Mouse (Mus musculus) heart, embryonic 16.5 days (tissue): ENCODE measurements around the gene Pawr. TPM values are rescaled to one million over a fixed set of nuclear protein-coding genes. Genes with fewer than 3 reads are reported as not detected.

ENCODE experiments used
- ATAC-seq: fragments of 200-750 bp; cut with Nextera tagmentation; replicated peaks from 2 replicates; pipeline ENCODE4 v1.8.0; 2017; ENCODE audit warnings: moderate number of reproducible peaks; ENCODE audit not compliant: insufficient read depth, low FRiP score; ENCODE audit errors: extremely low read depth
- H3K27ac ChIP-seq: fragments of 300-500 bp; sonication (generic); 2 replicates; pipeline ENCODE4 v1.5.1; 2014; ENCODE audit warnings: mild to moderate bottlenecking, low read length, control low read depth, moderate library complexity
- H3K27me3 ChIP-seq: fragments of 300-500 bp; sonication (generic); 2 replicates; pipeline ENCODE4 v1.6.1; 2014; ENCODE audit warnings: low read length, mixed read lengths; ENCODE audit not compliant: control insufficient read depth, insufficient read depth
- H3K36me3 ChIP-seq: fragments of 300-500 bp; sonication (generic); 2 replicates; pipeline ENCODE4 v1.6.1; 2014; ENCODE audit not compliant: control insufficient read depth, insufficient read depth
- H3K4me1 ChIP-seq: fragments of 300-500 bp; sonication (generic); 2 replicates; pipeline ENCODE4 v1.6.1; 2014; ENCODE audit warnings: low read length, mixed read lengths; ENCODE audit not compliant: control insufficient read depth, insufficient read depth
- H3K4me2 ChIP-seq: fragments of 300-500 bp; sonication (generic); 2 replicates; pipeline ENCODE4 v1.6.1; 2014; ENCODE audit warnings: low read depth, mild to moderate bottlenecking, control low read depth, low read length
- H3K4me3 ChIP-seq: fragments of 300-500 bp; sonication (generic); 2 replicates; pipeline ENCODE4 v1.5.1; 2014; ENCODE audit warnings: mild to moderate bottlenecking, control low read depth, low read length
- H3K9ac ChIP-seq: fragments of 300-500 bp; sonication (generic); 2 replicates; pipeline ENCODE4 v1.6.1; 2014; ENCODE audit warnings: low read length, control low read depth
- H3K9me3 ChIP-seq: fragments of 300-500 bp; sonication (generic); replicated peaks from 2 replicates; pipeline ENCODE4 v1.6.1; 2016; ENCODE audit warnings: low read length; ENCODE audit not compliant: control insufficient read depth
- WGBS: fragments of 180-500 bp; shearing (Covaris S2); extraction: QIAGEN DNeasy Blood & Tissue Kit; methylation state at CpG from one replicate; pipeline ENCODE4 v1.1.7; 2014; 5-methylcytosine and 5-hydroxymethylcytosine counted together
- polyA plus RNA-seq: library from polyadenylated mRNA; unstranded; fragments of >200 nt; fragmentation: Nextera tagmentation; extraction: Ambion mirVana; gene quantifications from 2 replicates; pipeline ENCODE4 v1.2.1, GENCODE M21; 2015

The Pawr gene
- 4.1 and 6.2 TPM in 2 replicates for polyA plus RNA-seq

- H3K27me3 ChIP-seq, result peaks cover 5% of the 10 kb centered on the region
- H3K4me3 ChIP-seq, result peak within 1 kb of the TSS; percentile 90
- no peaks in the 10 kb centered on the region for H3K36me3 ChIP-seq
- peak within 1 kb of the TSS; percentile 80 for H3K9ac ChIP-seq
- no peaks in the 10 kb centered on the region for H3K9me3 ChIP-seq
- H3K4me2 ChIP-seq, result peak within 1 kb of the TSS; percentile 87
- ATAC-seq, result peak; percentile 91
- under 1% methylated on average over 69 of the region's 85 CpGs for WGBS
- H3K4me1 ChIP-seq, result peaks cover 8% of the 10 kb centered on the region
- peak within 1 kb of the TSS; percentile 72 for H3K27ac ChIP-seq
These were observed at the start of gene Pawr for GRCm38 (mm10) chr10:108331784-108332561. Gene Pawr, plus strand, starts transcription at chr10:108332121.

- H3K9me3 ChIP-seq, result no peaks in the 10 kb centered on the region
- no peak overlapping the region for H3K27ac ChIP-seq
- no peak overlapping the region for H3K4me2 ChIP-seq
- WGBS, result 52% methylated on average over 6 of the region's 6 CpGs
- H3K36me3 ChIP-seq, result peaks cover 17% of the 10 kb centered on the region
- no peak overlapping the region for H3K4me3 ChIP-seq
- peaks cover 4% of the 10 kb centered on the region; the same call in 1 of the 2 replicates for H3K4me1 ChIP-seq
- no peak overlapping the region for H3K9ac ChIP-seq
- peak; percentile 37; the same call in 1 of the 2 replicates for ATAC-seq
- H3K27me3 ChIP-seq, result no peaks in the 10 kb centered on the region
These were observed 49.6 kb upstream of the Pawr start for GRCm38 (mm10) chr10:108282351-108282750.

GRCm38 (mm10) chr10:108283418-108283817 lies 48.5 kb upstream of the Pawr start:
- 91% methylated on average over 2 of the region's 2 CpGs for WGBS
- no peak for ATAC-seq

GRCm38 (mm10) chr10:108283837-108284236 lies 48.1 kb upstream of the Pawr start:
- Histone ChIP-seq H3K27me3 (no peaks in the 10 kb centered on the region), H3K9me3 (no peaks in the 10 kb centered on the region), H3K4me3 (no peak overlapping the region), H3K9ac (no peak overlapping the region), H3K4me1 (peaks cover 4% of the 10 kb centered on the region), H3K27ac (no peak overlapping the region), H3K36me3 (peaks cover 12% of the 10 kb centered on the region), H3K4me2 (no peak overlapping the region)
- ATAC-seq, result no peak
- WGBS, result 84% methylated on average over 4 of the region's 4 CpGs

More at GRCm38 (mm10) chr10:108283418-108283817, 48.5 kb upstream of the Pawr start:
- Histone ChIP-seq H3K4me3 (no peak overlapping the region), H3K27ac (no peak overlapping the region), H3K27me3 (no peaks in the 10 kb centered on the region), H3K9me3 (no peaks in the 10 kb centered on the region), H3K4me1 (peaks cover 4% of the 10 kb centered on the region), H3K4me2 (no peak overlapping the region), H3K36me3 (peaks cover 12% of the 10 kb centered on the region), H3K9ac (no peak overlapping the region)

- Histone ChIP-seq H3K4me1 (peaks cover 4% of the 10 kb centered on the region), H3K4me2 (no peak overlapping the region), H3K27me3 (no peaks in the 10 kb centered on the region), H3K36me3 (peaks cover 12% of the 10 kb centered on the region), H3K9me3 (no peaks in the 10 kb centered on the region), H3K4me3 (no peak overlapping the region), H3K9ac (no peak overlapping the region), H3K27ac (no peak overlapping the region)
- no peak for ATAC-seq
- WGBS, result 88% methylated on average over 4 of the region's 4 CpGs
These were observed 47.5 kb upstream of the Pawr start for GRCm38 (mm10) chr10:108284445-108284844.

DNA sequence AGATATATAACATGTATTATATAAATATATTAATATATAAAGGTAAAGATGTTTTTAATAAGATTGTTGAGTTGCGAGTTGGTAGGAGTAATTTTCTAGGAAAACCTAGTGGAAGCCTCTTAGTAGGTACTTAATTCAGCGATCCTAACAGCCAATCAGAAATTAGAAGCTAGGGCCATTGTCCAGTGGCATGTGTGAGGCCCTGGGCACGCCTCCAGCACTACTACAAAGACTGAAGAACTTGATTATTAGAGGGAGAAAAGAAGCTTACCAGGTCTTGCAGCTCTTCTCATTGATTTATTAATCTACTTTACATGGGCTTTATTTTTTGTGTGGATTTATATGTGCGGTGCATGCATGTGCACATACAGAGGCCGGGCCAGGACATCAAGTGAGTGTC lies 46.9 kb upstream of the Pawr start:
- H3K4me3 ChIP-seq, result no peak overlapping the region
- ATAC-seq, result no peak

GRCm38 (mm10) chr10:108286658-108287437 lies 45.1 kb upstream of the Pawr start:
- no peaks in the 10 kb centered on the region for H3K9me3 ChIP-seq
- H3K4me2 ChIP-seq, result no peak overlapping the region
- no peak overlapping the region for H3K9ac ChIP-seq
- peaks cover 4% of the 10 kb centered on the region for H3K4me1 ChIP-seq
- no peak for ATAC-seq
- H3K36me3 ChIP-seq, result no peaks in the 10 kb centered on the region
- no peaks in the 10 kb centered on the region for H3K27me3 ChIP-seq
- H3K4me3 ChIP-seq, result no peak overlapping the region
- 75% methylated on average over 11 of the region's 11 CpGs for WGBS
- H3K27ac ChIP-seq, result no peak overlapping the region

More for the DNA sequence above, 46.9 kb upstream of the Pawr start:
- Histone ChIP-seq H3K4me1 (peaks cover 4% of the 10 kb centered on the region), H3K27me3 (no peaks in the 10 kb centered on the region), H3K4me2 (no peak overlapping the region), H3K9me3 (no peaks in the 10 kb centered on the region), H3K27ac (no peak overlapping the region), H3K9ac (no peak overlapping the region), H3K36me3 (peaks cover 9% of the 10 kb centered on the region)
- 92% methylated on average over 5 of the region's 5 CpGs for WGBS

- H3K4me1 ChIP-seq, result no peaks in the 10 kb centered on the region; the same call in none of the 2 replicates
- no peaks in the 10 kb centered on the region for H3K9me3 ChIP-seq
- ATAC-seq, result no peak
- 53% methylated on average over 4 of the region's 4 CpGs for WGBS
- H3K4me3 ChIP-seq, result no peak overlapping the region
- H3K27ac ChIP-seq, result no peak overlapping the region
- H3K36me3 ChIP-seq, result no peaks in the 10 kb centered on the region
- no peak overlapping the region for H3K4me2 ChIP-seq
- H3K27me3 ChIP-seq, result no peaks in the 10 kb centered on the region
- no peak overlapping the region for H3K9ac ChIP-seq
These were observed 44.5 kb upstream of the Pawr start for GRCm38 (mm10) chr10:108287438-108287801.

GRCm38 (mm10) chr10:108290046-108290445 lies 41.9 kb upstream of the Pawr start:
- 93% methylated on average over 13 of the region's 13 CpGs for WGBS
- Histone ChIP-seq H3K9ac (no peak overlapping the region), H3K36me3 (no peaks in the 10 kb centered on the region), H3K4me2 (no peak overlapping the region), H3K4me3 (no peak overlapping the region), H3K27ac (no peak overlapping the region), H3K27me3 (no peaks in the 10 kb centered on the region), H3K4me1 (no peaks in the 10 kb centered on the region; the same call in 1 of the 2 replicates), H3K9me3 (no peaks in the 10 kb centered on the region)
- no peak for ATAC-seq
